Mouse (Mus musculus) adrenal gland, postnatal 25 days (tissue): Measurements from ENCODE around the gene Dus2. TPM values are rescaled to one million over a fixed set of nuclear protein-coding genes. Genes with fewer than 3 reads are reported as not detected.
"Not testable (repeated sequence)": the region's sequence is repeated elsewhere in the genome, so short reads cannot be mapped to it uniquely, and the experiment has no call there.

Experiments
- DNase-seq: peaks from one replicate; pipeline ENCODE4 v3.0.0; 2021; ENCODE audit warnings: mixed read lengths
- long read RNA-seq: library from polyadenylated mRNA; stranded (forward); transcript quantifications from one replicate; pipeline ENCODE4 v2.0.0, GENCODE M21; 2021
- total RNA-seq: library from RNA; stranded (reverse); gene quantifications from 2 replicates; pipeline ENCODE4 v1.2.3, GENCODE M21; 2021

Dus2 gene
- 12.5 and 16.8 TPM in 2 replicates for total RNA-seq
- long read RNA-seq, transcript Dus2-201 (16 exons, 1,860 nt): major isoform, 38 of 49 reads
- long read RNA-seq, partial matches to known transcripts: 2 of 49 reads
- long read RNA-seq, other reads (novel, unspliced or antisense): 7 of 49 reads

- DNase-seq: peak; percentile 86
Observed at GRCm38 (mm10) chr8:105990856-105991387, at the start of gene Dus2. TSS of gene Dus2 (plus strand) at chr8:105991337.

- DNase-seq: no peak
Observed at GRCm38 (mm10) chr8:105942026-105942425, 49.1 kb upstream of the Dus2 start.

- no peak for DNase-seq
Observed at GRCm38 (mm10) chr8:105942542-105942941, 48.6 kb upstream of the Dus2 start.

GRCm38 (mm10) chr8:105943321-105943739 lies 47.8 kb upstream of the Dus2 start, which contains the start of gene Lcat:
TSS of gene Lcat (minus strand) at chr8:105943382.
- DNase-seq: no peak

- peak; percentile 59 for DNase-seq
Observed at GRCm38 (mm10) chr8:105949350-105949749, 41.8 kb upstream of the Dus2 start.

- no peak for DNase-seq
Observed at GRCm38 (mm10) chr8:105951057-105951659, 40.0 kb upstream of the Dus2 start.

GRCm38 (mm10) chr8:105956556-105956955 lies 34.6 kb upstream of the Dus2 start:
- no peak for DNase-seq

- no peak for DNase-seq
Observed at GRCm38 (mm10) chr8:105957813-105958212, 33.3 kb upstream of the Dus2 start.

GRCm38 (mm10) chr8:105959350-105959749 lies 31.8 kb upstream of the Dus2 start:
- peak; percentile 27 for DNase-seq

GRCm38 (mm10) chr8:105961101-105961500 lies 30.0 kb upstream of the Dus2 start:
- DNase-seq: no peak

- DNase-seq: no peak
Observed at GRCm38 (mm10) chr8:105961536-105961935, 29.6 kb upstream of the Dus2 start.

GRCm38 (mm10) chr8:105964506-105965265 lies 26.5 kb upstream of the Dus2 start:
- DNase-seq: no peak

- peak; percentile 60 for DNase-seq
Observed at GRCm38 (mm10) chr8:105965266-105965904, 25.8 kb upstream of the Dus2 start.

GRCm38 (mm10) chr8:105965905-105966341 lies 25.2 kb upstream of the Dus2 start, which contains the start of gene Slc12a4:
TSS of gene Slc12a4 (minus strand) at chr8:105966097.
- DNase-seq: peak; percentile 88

- DNase-seq: no peak
Observed at GRCm38 (mm10) chr8:105966692-105967311, 24.3 kb upstream of the Dus2 start.

- no peak for DNase-seq
Observed at GRCm38 (mm10) chr8:105969367-105969766, 21.8 kb upstream of the Dus2 start.

GRCm38 (mm10) chr8:105971019-105971720 lies 20.0 kb upstream of the Dus2 start:
- no peak for DNase-seq

- DNase-seq: no peak
Observed at GRCm38 (mm10) chr8:105975363-105975762, 15.8 kb upstream of the Dus2 start.

- DNase-seq: no peak
Observed at GRCm38 (mm10) chr8:105979325-105979724, 11.8 kb upstream of the Dus2 start, which contains the start of gene Dpep3. TSS of gene Dpep3 (minus strand) at chr8:105979429.

GRCm38 (mm10) chr8:105981146-105981545 lies 10.0 kb upstream of the Dus2 start:
- no peak for DNase-seq

- not testable (repeated sequence) for DNase-seq
Observed at GRCm38 (mm10) chr8:105983406-105983805, 7.7 kb upstream of the Dus2 start.
